Mouse (Mus musculus) gonadal fat pad, adult 2 months (tissue): ENCODE data around the gene Dok4. TPM values are rescaled to one million over a fixed set of nuclear protein-coding genes. Genes with fewer than 3 reads are reported as not detected.
"Not testable (repeated sequence)": the region's sequence is repeated elsewhere in the genome, so short reads cannot be mapped to it uniquely, and the experiment has no call there.

Experiments used
- DNase-seq: peaks from one replicate; pipeline ENCODE4 v3.0.0-alpha.2; 2012; ENCODE audit warnings: low read depth
- polyA plus RNA-seq: library from polyadenylated mRNA; depleted of rRNA; stranded (reverse); fragments of >200 nt; gene quantifications from 2 replicates; pipeline ENCODE4 v1.2.3, GENCODE M21; 2012

Dok4 gene
- polyA plus RNA-seq, 1 experiment = 24.3 TPM

DNA sequence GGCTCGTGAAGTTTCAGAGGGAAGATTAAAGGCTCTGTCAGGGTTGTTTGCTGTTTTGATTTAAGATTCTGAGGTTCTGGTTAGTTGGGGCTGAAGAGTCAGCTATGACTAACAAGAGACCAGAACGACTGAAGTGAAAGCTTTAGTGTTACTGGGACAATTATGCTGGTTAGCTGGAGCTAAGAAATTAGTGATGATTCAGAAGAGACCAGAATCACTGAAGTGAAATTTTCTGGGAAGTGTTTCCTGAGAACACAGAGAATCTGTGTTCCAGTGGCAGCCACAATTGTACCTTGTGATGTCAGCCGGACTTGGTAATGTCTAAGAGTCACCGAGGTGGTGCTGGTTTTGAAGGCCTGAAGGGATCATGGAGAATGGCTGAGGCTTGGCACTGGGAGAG lies 4.6 kb upstream of the Dok4 start:
- DNase-seq = no peak

DNA sequence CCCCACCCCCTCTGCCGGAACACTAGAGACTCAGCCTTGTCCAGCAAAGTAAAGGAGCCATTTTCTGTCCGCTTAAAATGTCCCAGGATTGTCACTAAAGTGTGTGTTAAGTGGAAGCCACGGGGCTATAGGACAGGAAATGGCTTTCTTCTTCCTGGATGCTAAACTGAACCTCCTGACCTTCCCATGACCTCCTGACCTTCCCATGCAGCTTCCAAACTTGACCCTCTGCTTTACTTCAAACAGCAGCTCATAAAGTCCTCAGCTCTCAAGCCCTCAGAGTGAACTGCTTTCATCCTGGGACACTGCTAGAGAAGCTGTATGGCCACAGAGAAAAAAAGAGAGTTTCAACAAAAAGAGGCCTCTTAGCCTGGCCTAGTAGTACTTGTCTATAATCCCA lies 690 bp upstream of the Dok4 start:
- DNase-seq = no peak

DNA sequence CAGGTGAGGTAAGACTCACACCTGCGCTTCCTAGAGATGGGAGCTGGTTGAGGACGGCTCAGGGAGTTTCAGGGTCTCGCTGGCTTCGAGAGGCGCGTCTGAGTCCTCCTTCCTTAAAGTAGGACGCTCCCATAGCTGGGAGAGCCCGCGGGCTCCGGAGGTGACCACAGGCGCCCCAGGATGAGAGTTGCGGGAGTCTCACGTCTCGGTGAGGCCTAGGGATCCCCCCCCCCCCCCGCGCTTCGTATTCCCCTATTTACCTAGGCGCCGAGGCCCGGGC lies 319 bp downstream of the Dok4 start:
- DNase-seq = no peak

DNA sequence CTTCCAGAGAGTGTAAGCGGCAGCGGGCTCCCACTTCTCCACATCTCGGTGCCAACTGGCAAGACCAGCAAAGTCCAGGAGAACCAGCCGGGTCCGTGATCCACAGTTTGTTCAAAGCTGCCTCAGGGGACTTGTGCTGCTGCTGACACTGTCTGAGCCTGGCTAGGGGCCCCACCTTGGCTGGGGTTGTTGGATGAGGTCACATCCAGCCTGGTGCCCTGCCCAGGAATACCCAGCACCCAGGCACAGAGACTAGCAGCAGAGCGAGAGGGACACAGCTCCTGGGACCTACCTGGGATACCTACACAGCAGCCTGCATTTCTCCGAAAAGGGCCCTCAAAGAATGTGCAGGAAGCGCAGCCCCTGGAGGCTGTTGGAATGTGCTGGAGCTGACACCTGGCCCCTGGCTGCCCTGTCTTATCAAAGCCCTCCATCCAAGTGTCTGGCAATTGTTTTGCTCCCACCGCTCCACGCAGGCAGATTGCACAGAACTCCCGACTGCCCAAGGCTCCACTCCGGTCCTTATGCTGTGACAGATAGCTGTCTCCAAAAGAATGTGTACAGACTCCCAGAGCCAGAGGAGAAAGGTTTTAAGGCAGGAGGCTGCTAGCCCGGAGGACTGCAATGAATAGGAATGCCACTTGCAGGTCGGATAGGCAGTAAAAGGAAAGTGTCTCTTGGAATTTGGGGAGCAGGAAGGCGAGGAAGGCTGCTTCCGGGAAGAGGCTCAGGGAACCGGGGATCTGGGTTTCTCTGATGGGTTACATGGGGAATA lies 847 bp downstream of the Dok4 start:
- no peak for DNase-seq

DNA sequence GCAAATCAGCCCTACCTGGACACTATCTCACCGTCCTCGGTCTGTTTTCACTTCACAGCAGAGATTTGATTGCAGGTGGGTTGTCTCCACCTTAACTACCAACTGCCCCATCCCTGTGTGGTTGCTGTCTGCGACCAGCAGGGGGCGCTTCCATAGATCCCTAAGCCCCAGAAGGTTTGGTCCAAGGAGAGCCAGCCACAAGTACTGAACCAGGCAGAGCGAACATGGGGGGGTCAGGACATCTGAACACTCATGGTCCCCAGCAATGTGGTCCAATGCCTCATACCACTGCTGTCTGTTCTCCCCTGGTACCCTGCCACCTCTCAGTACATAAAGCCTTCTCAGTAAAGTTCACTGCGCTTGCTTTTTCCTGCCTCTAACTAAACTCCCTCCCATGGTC lies 1.8 kb downstream of the Dok4 start:
- no peak for DNase-seq

DNA sequence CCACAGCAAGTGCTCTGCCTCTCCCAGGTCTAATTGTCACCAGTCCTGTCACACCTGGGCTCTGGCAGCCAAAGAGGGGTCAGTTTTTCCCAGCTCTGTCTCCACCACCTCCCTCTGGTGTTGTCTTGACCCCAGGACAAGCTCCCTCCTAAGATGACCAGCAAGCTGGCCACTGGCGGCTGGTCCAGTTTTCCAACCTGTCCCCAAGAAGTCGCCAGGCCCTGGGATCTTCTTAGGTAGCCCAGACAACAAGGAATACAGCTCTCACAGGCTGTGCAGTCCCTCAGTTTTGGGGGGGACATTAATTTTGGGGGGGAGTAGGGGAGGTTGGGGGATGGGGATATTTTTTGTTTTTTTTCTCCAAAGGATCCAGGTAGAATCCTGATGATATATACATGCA lies 3.6 kb downstream of the Dok4 start:
- no peak for DNase-seq

DNA sequence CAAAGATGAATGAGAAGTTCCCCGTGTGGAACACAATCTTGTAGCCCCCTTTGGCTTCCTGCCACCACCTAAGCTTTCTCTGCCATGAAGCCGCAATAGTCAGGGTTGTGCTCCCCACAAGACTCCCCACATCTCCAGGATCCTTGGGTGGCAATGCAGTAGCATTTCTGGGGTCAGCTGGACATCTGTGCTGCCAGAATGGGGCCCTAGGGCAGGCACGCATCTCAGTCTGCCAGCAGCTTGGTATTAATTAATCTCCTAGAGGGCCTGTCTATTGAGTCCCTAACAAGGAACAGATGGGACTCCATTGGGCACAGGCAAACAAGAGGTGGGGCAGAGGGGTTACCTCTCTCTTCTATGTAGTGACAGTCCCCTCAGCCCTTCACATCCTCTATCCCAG lies 4.0 kb downstream of the Dok4 start:
- no peak for DNase-seq

DNA sequence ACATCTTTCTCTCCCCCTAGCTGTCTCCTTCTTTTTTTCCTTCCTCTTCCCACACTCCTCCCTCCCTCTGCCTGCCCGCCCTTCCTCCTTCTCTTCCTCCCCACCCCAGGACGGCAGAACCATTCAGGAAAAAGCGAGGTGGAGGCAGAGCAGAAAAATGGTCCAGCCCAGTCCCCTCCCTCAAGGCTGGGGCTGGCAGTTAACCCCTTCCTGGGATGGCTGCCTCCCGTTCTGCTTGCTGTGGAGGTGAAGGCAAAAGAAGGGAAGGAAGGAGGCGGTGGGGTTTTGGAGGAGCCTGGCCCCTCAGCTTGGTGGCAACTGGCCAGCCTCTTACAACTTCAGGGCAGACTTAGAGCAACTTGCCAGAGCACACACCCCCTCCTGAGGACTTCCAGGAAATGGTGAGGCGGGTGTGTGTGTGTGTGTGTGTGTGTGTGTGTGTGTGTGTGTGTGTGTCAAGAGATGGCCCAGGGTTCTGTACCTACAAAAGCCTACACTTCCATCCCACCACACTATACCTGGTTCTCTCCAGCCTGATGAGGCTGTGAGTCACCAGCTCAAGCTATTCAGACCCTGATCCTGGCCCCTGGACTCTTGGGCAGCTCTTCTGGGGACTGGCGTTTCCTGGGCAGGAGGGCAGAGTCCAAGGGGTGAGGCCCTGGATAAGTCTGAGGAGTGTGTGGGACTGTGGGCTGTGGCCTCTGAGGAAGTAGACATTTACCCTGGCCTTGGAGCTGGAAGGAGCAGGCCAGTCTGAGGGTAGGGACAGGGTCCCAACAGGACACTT lies 4.8 kb downstream of the Dok4 start:
- DNase-seq = no peak

DNA sequence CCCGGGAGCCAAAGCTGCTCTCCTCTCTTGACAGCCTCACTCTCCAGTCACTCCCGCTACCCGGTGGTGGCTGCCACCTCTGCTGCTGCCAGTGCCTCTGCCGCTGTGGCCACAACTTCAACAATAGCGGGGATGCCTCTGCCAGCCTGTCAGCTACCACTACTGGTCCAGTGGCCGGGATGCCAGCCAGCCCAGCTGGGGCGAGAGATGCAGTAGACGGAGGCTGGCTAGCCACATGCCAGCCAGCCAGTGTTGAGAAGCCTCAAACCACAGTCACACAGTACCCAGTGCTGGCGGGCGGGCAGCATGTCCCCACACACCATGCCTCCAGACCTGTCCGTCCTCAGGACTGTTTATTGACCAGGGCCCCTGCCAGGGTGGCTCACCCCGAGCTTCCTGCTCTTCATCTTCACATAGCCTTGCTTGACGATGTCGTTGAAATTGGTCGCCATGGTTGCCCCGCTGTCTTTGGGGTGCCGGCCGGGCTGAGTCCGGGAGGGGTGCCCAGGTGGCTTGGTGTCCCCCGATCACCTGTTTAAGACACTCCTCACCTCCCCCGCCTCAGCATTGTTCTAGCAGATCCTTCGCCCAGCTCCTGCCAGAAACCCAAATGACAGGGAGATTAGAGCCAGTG lies 5.5 kb downstream of the Dok4 start:
- no peak for DNase-seq

DNA sequence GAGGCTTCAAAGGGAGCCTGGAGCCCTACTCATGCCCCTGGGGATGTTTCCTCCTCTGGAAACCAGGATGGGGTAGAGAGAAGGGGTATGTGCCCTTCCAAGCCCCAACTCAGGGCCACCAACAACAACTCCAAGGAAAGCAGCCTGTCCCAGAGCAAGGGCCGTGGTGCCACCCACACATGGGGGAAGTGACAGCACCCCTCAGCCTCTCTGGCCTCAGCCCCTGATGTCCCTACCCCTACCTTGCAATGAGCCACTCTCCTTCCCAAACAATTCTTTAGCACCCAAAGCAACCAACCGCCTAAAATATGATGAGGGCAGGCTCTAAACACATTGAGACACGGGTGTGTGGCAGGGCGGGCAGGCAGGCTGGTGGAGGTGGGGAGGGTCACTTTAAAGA lies 6.1 kb downstream of the Dok4 start:
- no peak for DNase-seq

DNA sequence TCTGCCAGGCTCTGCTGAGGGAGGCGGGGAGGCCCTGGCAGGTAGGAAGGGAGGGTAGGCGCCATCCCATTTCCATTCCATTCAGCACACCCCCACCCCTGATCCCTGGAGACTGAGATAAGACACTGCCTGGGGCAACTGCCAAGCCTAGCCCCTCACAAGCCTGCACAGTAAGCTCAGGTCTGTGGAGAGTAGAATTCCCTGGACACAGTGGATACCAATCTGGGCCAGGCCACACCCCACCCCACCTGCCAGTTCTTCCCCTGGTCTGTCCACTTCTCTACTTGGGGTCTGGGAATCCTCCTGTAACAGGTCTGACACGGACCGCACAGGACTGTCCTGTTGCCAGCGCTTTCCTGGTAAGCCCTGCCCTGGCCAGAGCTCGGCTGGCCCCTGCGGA lies 7.0 kb downstream of the Dok4 start:
- DNase-seq = no peak

DNA sequence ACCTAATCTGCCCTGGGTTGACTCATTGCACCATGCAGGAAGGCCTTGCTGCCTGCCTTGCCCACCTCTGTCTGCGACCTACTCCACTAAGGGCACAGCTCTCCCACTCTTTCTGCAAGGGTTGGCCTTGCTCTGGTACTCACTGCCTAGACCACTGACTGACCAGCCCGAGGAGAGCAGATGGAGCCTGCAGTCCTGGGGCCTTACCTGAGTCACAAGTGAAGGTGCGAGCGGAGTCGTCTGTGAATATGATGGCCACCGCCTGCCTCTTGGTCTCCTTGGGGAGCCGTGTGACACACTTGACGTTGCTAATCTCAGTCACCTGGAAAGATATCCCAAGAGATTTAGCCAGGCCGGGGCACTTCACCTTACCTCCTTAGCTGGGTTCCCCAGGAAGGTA lies 9.2 kb downstream of the Dok4 start:
- DNase-seq = no peak

DNA sequence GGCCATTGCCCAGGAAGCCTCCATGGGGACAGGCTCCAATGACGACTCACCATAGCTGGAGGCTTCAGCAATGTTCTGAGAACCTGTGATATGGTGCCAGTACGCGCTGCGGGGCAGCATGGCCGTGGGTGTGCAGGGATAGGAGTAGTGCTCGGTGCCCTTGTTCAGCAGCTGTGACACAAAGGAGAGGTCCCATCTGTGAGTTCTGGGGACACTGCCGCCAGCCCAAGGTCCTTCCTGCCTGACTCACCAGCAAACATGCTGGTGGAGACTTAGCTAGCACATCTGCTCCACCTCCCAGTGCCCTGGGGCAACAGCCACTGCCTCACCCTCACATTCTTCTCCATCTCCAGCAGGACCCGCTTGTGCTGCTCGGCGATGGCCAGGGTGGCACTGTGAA lies 10.8 kb downstream of the Dok4 start:
- no peak for DNase-seq

DNA sequence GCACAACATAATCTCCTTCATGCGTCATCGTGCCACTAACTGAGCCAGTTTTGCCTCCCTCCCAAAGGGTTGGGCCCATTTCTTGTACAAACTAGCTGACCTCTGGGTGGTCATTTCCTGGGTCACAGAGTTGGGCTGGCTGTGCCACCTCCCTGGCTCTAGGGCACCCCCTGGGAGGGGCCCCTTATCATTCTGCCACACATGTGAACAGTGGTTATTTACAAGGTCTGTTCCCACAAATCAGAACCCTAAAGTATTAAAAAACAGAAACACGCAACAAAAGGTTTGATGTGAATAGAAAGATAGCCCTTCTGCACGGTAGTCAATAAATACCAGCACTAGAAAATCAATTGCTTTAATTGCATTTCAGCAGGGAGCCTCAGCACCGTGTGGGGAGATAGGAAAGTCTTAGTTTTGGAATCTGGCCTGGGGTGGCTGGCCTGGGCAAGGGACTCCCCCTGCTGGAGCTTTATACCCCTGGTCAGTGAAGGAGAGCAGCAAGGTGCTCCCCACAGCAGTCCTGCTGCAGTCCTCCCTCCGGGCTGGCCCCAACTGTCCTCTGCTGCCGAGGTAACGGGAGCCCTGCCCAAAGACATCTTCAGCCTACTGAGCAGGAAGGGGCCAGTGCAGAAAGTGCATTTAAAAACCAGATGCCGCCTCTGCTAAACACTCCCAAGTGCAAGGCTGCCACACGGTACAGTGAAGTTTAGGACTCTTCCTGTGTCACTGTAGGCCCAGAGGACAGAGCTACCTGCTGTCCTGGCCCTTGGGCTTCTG lies 12.0 kb downstream of the Dok4 start:
- DNase-seq = no peak

DNA sequence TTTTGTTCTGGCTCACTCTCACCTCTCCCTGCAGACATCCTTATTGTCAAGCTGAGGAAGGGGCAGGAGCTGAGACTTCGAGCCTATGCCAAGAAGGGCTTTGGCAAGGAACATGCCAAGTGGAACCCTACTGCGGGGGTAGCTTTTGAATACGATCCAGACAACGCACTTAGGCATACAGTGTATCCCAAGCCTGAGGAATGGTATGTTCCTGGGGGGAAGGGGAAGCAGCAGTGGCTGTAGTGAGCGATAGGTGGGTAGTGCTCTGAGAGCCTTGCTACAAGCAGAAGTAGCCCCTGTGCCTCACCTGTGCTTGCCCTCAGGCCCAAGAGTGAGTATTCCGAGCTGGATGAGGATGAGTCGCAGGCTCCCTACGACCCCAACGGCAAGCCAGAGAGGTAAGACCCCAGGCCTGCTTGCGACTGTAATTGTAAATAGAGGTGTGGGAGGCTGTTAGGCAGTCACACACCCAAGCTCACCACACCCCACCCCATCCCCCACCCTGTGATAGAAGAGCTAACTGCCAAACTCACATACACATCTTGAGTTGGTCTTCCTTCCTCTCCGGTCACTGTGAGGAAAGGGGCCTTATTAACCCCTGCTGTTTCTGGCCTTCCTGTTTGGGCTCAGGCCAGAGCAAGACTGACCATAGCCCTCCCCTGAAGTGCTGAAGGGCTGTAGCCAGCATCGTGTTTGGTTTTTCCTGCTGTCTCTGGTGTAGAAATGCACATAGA lies 13.5 kb downstream of the Dok4 start:
- DNase-seq = no peak

DNA sequence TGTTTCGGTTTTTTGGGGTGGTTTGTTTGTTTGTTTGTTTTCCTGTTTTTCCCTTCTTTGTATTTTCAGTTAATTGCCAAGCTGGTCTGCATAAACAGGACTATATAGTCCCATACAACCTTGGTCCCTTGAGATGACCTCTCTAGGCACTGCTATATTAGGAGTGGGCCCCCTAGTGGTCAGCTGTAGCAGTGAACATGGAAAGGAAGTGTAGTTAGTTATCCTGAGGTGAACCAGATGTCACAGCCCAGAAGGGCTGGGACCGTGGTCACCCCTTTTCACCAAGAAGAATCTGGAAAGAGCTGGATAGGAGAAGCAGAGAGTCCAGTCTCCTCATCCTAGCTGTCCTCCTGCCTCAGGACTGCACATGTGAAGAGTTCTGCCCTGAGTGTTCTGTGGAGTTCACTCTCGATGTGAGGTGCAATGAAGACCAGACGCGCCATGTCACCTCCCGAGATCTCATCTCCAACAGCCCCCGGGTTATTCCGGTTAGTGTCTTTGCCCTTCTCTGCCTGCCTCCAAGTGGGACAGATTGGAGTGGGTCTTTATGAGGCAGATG lies 14.7 kb downstream of the Dok4 start:
- no peak for DNase-seq

DNA sequence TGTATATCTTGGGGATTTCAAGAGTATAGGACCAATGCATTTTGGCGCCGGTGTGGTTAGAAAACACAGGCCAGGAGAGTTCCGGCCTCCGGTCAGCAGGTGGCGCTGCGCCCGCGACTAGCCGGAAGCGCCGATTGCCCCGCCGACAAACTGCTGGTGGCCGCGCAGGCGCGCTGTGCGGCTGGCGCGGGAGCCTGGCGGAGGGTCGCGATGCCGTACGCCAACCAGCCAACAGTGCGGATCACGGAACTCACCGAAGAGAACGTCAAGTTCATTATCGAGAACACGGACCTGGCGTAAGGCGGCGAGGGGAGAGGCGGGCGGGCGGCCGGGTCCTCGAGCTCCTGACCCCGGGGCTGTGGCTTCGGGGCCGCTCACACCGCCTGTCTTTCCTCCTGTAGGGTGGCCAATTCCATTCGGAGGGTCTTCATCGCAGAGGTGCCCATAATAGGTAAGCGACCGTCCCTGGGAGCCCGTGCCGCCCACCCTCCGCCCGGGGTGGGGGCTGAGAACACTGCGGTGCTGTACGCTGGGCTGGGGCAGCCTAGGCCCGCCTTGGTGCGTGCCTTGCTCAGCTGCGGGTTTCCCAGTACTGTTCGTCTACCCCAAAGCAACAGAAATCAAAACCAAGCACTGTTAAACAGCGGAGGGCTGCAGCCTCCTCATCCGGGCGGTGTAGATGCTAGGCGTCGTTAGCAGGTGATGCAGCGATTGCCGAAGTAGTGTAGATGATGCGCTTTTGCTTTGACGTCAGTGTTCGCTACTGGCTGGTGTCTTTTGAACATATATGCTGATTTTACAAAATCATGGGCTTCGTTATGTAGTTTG lies 18.6 kb downstream of the Dok4 start, which contains the start of gene Polr2c:
Gene Polr2c, plus strand, starts transcription at position 105 of the 828 bp plus-strand sequence.
- no peak for DNase-seq

DNA sequence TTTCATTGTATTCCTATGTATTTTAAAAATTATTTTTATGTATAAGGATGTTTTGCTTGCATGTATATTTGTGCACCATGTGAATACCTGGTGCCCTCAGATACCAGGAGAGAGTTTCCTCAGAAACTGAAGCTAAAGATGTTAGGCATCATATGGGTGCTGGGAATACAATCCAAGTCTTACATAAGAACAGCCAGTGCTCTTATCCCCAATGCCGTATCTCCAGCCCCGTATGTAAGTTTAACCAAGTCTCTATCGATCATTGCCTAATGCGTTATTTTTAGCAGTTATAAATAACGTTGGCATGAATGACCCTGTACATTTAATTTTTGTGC lies 19.2 kb downstream of the Dok4 start:
- DNase-seq = no peak

DNA sequence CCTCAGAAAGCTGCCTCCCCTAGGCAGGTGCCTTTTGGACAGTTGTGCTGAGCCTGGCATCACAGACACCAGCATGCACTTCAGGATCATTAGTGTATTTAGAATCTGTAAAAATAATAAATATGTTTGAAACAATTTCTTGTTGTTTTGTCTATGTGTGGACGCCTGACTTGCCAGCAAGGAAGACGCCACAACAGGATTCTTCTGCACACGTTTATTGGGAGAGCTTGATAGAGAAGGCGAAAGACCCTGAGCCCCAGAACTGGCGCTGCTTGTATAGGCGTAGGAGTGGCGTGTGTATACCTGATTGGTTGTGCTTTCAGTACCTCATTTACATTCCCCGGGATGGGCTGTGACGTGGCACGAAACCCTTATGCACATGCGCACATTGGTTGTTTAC lies 21.4 kb downstream of the Dok4 start:
- not testable (repeated sequence) for DNase-seq

DNA sequence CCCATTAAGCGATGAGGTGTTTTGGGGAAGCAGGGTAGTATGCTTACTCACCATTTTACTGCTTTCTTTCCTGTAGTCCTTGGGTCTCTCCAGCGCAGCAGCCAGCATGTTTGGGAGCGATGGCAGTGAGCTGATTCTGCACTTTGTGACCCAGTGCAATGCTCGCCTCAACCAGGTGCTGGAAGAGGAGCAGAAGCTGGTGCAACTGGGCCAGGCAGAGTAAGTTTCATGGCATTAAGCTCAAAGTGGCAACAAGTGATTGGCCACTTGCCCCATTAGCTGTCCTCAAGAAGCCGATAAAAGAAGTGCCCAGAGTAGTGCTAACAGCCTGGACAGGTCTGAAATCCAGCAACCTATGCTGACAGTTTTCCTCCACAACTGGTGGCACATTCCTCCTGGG lies 26.1 kb downstream of the Dok4 start:
- DNase-seq = no peak

DNA sequence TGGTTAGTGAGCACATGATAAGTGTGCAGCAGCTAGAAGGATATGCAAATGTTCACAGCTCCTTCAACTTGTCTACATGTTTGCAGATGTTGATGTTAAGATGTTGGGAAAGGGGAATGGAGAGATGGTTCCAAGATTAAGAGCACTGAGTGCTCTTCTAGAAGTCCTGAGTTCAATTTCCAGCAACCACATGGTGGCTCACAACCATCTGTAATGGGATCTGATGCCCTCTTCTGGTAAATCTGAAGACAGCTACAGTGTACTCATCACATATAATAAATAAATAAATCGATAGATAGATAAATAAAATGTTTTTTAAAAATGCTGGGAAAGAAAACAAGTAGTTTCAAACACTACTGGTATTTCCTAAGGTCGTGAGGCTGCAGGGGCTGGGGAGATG lies 34.9 kb downstream of the Dok4 start:
- DNase-seq = no peak
